Mouse (Mus musculus) Muller cell, postnatal 12 days (primary cell): ENCODE measurements around the gene Eya3.
"Not testable (repeated sequence)": the region's sequence is repeated elsewhere in the genome, so short reads cannot be mapped to it uniquely, and the experiment has no call there.

Experiments
- DNase-seq: peaks from one replicate; pipeline ENCODE4 v3.0.0-alpha.2; 2015; ENCODE audit errors: inconsistent ontology term

Gene Eya3

GRCm38 (mm10) chr4:132741491-132741890, 102.7 kb downstream of the Eya3 start:
- DNase-seq: no peak

DNA sequence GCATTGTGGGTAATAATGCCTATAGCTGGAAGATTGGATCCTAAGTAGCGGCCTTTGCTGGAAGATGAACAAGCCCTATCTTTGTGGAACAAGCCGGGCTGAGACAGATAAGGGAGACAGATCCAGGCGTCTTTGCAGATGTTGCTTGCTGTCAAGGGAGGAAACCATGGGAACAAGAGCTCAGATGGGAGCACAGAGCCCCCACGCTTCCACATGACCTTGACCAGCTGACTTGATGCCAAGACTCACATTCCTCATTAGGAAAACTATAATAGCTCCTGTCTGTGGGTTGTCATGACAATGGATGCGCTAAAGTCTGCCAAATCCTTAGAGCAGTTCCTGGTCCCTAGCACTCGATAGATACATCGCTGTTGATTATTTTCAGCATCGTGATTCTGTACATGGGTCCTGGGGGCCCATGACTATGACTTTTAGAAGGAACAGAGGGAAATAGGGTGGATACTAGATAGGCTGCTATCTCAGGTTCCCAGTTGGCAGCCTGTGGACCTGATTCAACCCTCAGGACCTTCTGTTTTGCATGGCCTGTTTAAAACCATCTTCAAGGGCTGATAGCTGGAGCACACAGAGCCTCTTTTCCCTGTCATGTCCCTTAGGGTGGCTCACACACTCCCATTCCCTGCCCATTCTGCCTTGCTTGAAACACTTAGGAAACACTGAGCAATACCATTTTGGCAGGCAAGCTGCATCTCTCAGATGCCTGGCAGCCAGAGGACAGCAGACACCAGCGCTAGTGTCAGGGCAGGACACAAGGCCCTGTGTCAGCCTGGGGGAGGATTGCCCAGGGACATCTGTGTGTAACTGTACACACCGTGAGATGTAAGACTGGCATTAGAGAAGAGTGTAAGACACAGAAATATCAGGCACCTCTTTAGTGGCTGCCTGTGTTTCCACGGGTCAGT, 105.5 kb downstream of the Eya3 start:
- DNase-seq: peak; percentile 84

GRCm38 (mm10) chr4:132746911-132747517, 108.2 kb downstream of the Eya3 start:
- no peak for DNase-seq

DNA sequence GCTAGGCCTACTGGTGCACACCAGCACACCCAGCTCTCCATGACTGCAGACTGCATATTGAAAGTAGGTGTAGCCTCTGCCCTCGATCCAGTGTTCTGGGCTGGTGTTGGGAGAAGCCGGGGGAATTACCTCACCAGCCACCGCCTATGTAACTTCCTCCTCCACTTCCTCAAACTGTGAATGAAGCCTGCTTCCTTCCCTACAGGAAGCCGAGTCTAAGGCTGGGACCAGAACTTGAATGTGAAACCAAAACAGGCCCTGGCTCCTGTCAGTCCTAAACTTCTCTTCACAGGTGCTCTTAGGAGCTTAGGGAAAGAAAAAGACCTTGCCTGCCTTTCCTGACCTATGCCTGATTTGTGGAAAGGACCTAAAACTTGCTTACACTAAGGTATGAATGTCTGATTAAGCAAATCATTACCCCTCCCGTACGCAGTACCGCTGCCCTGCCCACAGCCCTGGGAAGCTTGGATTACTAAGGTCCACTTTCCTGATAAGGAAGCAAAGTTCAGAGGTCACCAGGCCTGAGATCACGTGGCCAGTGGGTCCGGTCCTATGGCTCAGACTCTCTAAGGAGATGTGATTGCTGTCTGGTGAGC, 109.0 kb downstream of the Eya3 start:
- DNase-seq: no peak

DNA sequence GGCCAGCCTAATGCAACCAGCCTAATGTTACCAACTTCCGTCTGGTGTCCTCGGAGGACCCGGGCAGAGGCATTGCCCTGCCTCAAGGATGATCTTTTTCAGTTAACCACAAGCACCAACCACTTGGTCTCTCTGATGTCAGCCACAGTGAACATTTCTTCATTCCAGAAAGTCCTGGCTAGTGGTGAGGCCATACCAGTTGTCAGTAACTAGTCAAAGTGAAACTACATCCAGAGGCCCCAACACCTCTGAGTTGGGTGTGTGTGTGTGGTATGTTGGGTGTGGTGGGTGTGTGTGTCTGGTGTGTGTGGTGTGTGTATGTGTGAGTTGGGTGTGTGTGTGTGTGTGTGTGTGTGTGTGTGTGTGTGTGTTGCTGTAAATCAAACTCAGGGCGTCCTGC, 110.0 kb downstream of the Eya3 start:
- peak; percentile 12 for DNase-seq

GRCm38 (mm10) chr4:132749258-132749982, 110.6 kb downstream of the Eya3 start:
- DNase-seq: no peak

- no peak for DNase-seq
These were observed 114.2 kb downstream of the Eya3 start for GRCm38 (mm10) chr4:132752992-132753391.

DNA sequence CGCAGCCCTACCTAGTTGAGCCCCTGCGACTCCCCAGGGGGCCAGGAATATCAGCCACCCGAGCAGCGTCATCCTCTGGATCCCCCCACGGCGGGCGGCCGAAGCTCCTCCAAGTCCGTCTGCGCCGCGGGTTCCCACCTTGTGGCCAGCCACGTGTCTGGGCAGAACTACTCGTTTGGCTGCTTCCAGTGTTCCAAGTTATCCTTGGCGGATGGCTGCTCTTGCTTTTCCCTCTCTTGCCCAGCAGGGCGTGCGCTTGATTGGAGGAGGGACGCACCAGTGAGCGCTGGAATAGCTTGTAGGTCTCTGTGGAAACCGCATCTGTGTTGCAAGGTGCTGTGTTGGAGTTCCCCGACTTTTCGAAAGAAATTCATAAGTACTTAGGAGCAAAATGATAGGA, 118.2 kb downstream of the Eya3 start, which contains the start of gene Smpdl3b:
Smpdl3b (minus strand) TSS at position 279 of the 400 bp plus-strand sequence.
- peak; percentile 79 for DNase-seq

DNA sequence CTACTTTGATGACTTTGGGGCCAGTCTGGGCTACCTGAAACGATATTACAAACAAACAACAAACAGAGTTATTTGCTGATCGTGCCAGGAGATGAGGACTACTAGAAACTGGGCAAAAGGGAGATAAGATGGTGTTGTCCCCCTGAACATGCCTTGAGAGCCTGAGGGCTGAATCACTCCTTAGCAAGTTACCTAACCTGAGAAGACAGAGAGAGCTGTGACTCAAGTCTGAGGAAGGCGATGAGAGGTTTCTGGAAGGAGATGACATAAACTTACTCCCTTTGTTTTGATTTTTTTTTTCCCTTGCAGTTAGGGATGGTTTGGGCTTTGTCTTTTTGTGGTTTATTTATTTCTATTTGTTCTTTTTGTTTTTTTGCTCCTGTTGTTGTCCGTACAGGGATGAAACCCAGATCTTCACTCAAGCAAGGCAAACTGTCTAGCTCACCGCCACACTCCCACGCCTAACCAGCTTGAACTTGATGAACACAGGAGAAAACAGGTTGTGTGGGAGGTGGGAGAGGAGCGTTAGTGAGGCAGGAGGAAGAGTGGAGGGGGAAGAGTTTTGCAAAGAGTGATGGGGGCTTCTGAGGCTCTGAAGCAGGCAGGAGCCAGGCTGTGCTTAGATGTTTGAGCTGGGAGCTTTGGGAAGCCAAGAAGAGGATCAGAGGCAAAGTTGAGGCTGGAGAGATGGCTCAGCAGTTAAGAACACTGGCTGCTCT, 119.0 kb downstream of the Eya3 start:
- DNase-seq: peak; percentile 21

- no peak for DNase-seq
These were observed 121.5 kb downstream of the Eya3 start for GRCm38 (mm10) chr4:132760296-132760695.

DNA sequence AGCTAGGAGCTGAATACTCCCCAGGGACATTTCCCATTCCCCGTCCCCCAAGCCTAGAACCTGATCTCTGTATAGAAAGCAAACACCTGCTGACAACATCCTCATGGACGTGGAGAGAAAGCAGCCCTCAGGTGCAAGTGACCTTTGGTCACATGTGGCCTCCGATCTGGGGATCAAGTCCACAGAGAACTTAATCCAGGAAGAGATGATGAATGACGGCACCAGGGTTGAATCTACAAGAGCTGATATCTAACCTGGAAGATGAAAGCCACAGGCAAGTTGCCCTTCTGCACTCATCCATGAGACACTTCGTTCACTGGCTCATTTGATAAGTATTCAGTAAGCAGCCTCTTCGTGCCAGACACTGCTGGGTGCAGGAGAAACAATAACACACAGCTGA, 123.8 kb downstream of the Eya3 start:
- DNase-seq: no peak

- DNase-seq: not testable (repeated sequence)
These were observed 124.3 kb downstream of the Eya3 start for GRCm38 (mm10) chr4:132763125-132763524.

DNA sequence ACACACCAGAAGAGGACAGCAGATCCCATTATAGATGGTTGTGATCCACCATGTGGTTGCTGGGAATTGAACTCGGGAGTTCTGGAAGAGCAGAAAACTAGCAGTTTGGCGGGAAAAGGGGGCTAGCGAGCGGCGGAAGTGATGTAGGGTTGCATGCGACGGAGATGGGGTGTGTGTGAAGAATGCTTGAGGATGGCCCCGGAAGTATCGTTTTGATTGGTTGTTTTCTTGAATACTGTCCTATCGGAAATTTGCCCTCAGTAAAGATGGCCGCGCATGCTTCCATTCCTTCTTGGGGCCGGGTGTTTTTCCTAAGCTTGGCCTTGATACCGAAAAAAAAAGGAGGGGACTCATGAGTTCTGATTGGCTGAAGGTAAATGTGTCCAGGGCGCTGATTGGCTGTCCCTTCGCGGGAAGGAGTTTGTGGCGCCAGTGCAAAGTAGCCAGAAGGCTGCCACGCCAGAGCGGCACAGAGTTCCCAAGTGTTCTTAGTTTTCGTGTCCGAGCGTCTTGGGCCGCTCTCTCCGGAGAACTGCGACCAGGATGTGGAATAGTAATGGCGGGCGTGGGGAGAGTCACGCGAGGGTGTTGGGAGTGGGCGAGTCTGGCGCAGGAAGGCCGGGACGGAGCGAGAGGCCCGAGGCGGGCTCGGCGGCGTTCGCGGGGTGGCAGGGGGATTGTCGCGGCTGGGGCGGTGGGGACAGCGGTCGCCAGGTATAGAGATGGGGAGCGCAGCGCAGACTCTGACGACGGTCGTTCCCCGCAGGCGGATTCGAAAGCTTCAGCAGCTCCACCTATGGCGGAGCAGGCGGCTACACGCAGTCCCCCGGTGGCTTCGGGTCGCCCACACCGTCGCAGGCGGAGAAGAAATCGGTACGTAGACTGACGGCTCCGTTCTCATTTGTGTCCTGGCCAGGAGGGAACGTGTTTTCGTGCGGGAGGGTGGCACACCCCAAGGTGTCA, 129.4 kb downstream of the Eya3 start, which contains the start of gene Rpa2:
Rpa2 (plus strand) TSS at position 419 of the 963 bp plus-strand sequence.
- DNase-seq: peak; percentile 99

GRCm38 (mm10) chr4:132771776-132772175, 133.0 kb downstream of the Eya3 start:
- DNase-seq: no peak
